Mouse (Mus musculus): ENCODE results near the gene Chit1.
A peak's percentile ranks its signal among the peaks of the same experiment; 100 is the strongest.

Gene Chit1

DNA sequence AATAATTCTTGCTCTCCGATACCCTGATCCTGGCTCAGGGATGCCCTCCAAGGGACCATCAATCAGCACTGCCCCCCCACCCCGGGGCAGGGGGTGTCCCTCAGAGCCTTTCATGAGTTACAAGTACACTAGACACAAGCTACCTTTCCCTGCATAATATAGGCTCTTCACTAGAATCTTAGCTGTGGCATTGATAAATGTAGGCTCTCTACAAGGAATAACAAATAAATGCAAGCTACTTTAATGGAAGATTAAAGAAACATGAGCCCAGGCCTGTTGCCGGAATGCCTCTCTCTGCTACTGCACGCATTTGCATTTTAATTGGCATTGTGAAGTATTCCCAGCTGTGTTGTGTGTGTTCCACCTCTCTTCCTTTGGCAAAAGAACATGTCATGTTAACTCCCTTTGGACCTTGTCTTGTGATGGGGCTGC is 31.3 kb downstream of the Chit1 start:
- no peak for DNase-seq (ENCODE audit: low read depth, low spot score)

DNA sequence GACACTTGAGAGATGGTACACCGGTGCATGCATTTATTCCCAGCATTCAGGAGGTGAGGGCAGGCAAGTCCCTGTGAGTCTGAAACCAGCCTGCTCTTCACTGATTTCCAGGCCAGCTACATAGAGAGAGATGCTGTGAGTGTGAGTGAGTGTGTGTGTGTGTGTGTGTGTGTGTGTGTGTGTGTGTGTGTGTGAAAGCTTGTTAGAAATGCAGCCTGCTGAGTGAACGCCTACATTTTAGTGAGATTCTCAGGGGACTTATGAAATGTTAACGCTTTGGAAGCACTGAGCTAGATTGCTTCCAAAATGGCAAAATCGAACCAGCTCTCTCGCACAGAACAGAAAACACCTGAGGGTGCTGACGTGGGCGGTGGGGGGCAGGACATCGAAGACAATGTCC is 35.0 kb downstream of the Chit1 start:
- no peak for DNase-seq (ENCODE audit: low read depth, low spot score)

DNA sequence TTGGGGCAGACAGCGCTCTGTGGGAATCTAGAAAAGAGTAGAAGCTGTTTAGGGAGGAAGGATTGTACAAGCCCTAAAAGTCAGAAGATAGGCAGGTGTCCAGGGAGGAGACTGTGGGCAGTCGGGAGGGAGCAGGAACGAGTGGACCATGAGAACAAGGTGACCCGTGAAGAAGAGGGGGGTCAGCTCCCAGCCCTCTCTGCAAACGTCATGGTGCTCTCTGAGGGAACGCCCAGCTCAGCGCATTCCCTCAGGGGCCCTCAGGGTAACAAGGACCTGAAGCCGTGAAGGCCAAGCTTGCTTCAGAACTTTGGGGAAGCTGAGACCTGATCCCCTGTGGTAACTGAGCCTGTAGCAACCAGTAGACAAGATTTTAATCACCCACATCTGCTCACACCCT is 39.0 kb downstream of the Chit1 start:
- DNase-seq (ENCODE audit: low read depth, low spot score) = no peak

DNA sequence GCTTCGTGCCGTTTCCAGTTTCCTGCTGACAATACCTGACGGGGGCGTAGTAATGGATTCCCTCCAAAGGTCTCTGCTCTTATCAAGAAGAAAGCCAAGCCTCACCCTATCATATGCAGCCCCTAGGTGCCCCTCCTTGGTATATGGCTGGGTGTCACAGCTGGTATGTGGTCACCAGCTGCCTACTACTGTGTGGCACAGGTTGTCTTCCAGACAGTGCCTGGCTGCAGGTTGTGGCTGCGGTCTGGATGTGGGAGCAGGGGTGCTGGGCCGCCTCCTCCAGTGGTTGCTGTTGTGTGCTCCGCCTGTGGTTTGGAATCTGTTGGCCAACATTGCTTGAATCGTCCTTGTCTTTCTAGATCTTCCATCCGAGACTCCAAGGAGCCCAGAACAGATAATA is 39.7 kb downstream of the Chit1 start:
- DNase-seq (ENCODE audit: low read depth, low spot score) = no peak

DNA sequence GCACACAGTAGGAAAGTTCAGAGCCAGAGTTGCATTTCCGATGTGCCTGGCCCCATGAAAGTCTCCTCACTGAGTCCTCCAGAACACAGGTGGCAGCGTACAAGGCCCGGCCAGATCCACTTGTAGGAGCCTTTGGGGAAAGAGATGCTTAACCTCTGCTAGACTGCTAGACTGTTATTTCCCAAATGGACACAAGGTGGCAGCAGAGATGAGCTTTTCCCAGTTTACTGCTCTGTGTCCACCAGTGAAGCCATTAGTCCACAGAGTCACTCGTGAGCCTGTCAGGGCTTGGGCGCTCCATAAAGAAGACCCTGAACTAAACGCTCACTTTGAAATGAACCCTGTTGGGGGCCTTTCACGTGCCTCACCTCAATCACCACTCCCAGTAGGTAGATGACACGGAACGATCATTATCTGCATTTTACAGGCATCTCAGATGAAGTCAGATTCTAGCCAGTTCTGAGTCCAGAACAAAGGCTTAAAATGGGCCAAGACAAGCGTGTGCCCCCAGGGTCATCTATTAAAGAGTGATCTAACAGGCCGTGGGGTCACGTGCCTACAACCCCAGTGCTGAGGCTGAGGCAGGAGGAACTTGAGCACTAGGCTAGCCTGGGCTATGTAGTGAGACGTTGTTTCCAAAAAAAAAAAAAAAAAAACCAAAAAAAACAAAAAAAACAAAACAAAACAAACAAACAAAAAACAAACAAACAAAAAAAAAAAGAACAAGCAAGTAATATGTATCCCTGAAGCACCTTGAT is 40.8 kb downstream of the Chit1 start:
- DNase-seq (ENCODE audit: low read depth, low spot score) = peak; percentile 71

DNA sequence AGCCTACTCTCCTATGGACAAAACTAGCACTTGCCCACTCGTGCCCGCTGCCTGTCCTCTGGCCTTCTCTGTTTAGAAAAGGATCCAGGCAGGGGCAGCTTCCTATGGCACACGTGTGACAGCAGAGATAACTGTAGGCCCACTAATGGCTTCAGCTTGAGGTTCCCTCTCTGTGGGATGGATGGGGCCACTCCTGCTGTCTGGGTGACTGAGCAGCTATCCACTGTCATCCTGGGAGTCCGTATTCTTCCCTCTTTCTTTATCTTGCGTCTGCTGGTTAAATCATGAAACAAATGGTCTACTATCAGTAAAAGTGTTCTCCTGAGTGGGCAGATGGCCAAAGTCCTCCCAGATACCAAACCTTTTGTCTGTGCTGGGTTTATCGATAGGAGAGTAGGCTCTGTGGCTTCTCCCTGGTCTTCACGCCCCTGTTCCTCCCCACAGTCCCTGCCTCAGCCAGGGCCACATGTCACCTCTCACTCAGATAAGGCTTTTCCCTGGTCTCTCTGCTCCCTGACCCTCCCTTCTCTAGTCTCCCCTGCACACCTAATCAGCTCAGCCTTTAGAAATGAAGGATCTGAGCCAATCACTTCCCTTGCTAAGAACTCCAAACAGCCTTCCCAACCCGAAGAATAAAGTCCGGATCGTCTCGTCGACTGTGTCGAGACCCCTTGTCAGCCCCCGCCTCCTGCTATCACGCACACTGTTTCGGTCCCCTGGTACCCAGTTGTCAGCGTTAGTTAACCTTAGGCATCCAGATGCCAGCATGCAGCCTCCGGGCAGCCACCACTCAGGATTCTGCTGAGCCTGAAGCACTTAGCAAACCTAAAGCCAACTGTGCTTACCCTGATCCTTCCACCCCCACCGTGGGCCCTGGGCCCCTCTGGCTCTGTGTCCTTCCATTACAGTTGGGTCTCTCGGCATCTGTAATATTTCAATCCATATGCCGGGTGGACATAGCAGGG is 41.9 kb downstream of the Chit1 start:
- DNase-seq (ENCODE audit: low read depth, low spot score) = no peak

DNA sequence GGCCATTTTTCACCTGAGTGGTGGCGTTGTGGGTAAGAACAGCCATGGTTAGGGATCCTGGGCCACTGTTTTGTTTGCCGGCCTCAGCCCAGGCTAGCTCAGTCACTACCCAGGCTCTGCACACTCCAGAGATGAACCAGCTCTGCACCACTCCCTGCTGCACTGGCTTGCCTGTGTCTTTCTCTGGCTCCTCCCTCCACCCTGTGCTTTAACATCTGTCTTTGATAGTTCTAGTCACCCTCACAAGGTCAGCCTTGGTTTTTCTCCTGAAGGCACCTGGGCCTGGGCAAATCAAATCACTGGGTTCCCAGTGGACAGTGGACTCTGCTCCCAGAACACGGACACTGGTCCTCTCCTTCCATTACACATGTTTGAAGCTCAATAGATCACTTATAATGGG is 43.1 kb downstream of the Chit1 start:
- DNase-seq (ENCODE audit: low read depth, low spot score) = no peak

DNA sequence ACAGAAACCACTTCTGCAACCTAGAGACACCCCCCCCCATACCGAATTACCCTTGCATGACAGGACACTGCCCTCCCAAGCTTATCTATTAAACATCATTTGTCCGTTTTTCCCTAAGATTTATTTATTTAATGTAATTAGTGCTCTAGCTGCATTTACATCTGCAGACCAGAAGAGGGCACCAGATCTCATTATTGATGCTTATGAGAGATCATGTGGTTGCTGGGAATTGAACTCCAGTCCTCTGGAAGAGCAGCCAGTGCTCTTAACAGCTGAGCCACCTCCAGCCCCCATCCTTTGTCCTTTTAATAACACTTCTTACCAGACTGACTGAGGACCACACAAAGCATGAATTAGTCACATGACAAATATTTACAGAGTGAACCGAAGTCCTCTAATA is 43.6 kb downstream of the Chit1 start:
- DNase-seq (ENCODE audit: low read depth, low spot score) = no peak

DNA sequence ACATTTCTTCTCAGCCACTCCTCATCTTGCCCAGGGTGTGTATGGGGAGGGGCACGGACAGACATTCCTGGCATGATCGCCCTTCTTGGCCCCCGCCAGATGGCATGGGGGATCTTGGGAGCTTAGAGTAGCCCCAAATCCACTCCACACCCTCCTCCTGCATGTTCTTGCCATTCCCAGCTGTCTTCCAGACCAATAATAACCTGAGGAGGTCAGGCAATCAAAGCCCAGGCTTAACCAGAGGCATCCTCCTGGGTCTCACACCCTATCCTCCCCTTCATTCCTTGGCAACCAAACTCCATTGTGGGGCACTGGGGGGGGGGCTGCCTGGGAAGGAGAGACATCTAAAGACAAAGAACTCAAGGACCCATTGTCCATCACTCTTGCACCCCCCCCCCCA is 49.4 kb downstream of the Chit1 start:
- DNase-seq (ENCODE audit: low read depth, low spot score) = no peak

DNA sequence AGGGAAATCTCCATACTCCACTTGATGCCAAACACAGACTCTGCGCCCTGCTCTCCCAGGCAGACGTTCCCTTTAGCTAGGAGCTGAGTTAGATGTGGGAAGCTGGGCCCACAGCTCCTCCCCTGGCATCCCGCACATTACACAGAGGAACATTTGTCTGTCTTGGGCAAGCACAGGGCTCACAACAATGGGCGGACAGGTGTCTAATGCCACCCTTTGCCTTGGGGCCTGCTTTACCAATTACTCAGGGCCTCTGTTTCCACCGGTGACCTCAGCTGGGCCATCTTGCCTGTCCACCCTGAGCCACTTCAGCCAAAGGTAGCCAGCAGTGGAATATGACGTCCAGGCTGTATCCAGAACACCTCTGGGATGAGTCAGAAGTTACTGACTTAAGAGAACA is 50.4 kb downstream of the Chit1 start:
- DNase-seq (ENCODE audit: low read depth, low spot score) = no peak

DNA sequence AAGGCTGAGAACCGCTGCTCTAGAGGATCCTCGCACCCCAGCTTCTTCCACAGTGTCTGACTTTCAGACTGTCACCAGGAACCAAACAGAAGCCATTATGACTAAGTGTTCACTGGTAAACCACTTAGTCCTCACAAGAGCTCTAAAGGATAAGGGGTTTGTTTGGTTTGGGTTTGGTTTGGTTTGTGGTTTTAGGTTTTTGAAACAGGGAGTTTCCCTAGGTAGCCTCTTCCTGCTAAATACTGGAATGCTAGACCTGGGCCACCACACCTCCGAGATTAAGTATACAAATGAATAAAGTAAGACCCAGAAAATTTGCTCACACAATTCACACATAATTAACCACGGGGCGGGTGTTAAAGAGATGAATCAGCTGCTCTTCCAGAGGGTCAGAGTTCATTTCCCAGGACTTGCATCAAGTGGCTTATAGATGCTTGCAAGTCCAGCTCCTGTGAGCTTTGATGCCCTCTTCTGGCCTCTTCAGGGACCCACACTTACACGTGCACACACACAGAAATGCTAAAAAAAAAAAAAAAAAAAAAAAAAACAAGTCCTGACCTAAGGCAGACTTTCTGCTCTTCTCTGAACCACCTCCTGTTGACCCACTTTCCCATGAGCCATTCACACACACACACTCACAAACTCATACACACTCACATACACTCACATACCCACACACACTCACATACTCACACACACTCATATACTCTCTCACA is 51.6 kb downstream of the Chit1 start:
- no peak for DNase-seq (ENCODE audit: low read depth, low spot score)

DNA sequence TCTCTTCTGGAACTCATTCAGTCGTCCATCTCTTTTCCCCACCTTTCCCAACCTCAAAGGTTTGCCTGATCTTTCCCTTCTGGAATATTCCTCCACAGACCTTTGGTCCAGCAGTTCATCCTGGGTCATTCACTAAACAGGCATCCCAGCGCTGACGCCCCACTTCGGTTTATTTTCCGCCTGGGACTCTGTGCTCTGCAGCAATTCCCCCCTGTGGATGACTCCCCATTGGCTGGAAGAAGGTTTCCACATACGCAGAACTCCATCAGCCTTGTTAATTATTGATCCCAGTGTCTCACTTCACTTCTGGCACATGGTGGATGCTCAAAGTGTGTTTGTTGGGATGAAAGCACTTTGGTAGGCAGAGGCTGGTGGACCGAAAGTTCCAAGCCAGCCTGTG is 52.4 kb downstream of the Chit1 start:
- DNase-seq (ENCODE audit: low read depth, low spot score) = no peak

DNA sequence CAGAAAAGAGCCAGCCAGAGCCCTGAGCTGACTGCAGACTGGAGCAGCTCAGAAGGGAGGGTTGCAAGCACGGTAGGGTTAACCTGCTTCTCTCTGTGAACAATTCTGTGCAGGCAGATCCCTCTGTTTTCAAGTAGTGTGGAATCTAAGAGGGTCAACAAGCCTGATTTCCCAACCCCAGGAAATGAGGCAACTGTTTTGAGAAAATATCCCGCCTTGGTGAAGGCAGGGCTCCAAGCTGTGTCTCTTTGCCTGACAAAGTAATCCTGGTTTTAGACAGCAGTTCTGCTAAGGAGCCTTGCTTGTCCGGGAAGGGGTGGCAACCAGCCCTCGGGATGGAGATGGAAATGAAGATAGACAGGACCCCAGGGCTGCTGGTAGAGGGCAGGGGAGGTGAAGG is 53.4 kb downstream of the Chit1 start:
- DNase-seq (ENCODE audit: low read depth, low spot score) = no peak

DNA sequence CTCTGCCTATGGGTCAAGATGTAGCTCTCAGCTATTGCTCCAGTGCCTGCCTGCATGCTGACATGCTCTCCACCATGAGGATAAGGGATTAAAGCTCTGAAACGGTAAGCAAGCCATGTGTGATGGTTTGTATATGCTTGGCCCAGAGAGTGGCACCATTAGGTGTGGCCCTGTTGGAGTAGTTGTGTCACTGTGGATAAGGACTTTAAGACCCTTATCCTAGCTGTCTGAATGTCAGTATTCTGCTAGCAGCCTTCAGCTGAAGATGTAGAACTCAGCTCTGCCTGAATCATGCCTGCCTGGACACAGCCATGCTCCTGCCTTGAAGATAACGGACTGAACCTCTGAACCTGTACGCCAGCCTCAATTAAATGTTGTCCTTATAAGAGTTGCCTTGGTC is 55.5 kb downstream of the Chit1 start:
- DNase-seq (ENCODE audit: low read depth, low spot score) = no peak

DNA sequence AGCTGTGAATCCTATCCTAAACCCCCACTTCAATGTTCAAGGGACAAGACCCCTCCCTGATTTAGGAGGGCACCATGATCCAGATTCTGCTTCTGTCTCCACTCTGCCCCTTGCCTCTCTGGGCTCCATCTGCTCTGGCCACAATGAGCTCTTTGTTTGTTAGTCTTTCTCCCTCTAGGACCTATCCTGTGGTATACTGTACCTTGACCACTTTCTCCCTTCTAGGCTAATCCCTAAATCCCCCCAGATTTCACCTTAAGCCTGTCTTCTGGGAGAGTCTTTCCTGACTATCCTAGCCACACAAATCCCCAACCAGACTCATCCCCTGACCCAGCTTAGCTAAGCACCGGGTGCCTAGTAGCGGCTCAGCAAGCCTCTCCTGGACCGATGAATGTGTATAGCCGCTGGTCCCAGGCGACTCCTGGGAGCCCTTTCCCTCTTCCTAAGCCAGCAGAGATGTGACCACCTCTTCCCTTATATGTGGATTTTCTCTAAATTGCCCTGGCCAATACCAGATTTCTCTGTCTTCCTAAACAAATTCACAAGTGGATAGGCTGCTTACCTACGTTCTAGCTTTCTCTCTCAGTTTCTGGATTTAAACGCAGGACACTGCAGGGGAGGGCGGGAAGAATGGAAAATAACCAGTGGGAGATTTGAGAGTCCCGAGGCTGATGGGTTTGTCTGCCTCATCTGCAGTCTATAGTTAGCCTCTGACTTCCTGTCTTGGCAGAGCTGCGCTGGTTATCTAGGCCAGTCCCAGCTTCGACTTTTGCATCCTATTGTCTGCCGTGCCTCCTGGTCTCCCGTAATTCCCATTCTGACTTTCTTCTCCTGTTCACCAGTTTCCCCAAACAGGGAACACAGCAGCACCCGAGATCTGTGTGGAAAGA is 56.6 kb downstream of the Chit1 start:
- no peak for DNase-seq (ENCODE audit: low read depth, low spot score)

DNA sequence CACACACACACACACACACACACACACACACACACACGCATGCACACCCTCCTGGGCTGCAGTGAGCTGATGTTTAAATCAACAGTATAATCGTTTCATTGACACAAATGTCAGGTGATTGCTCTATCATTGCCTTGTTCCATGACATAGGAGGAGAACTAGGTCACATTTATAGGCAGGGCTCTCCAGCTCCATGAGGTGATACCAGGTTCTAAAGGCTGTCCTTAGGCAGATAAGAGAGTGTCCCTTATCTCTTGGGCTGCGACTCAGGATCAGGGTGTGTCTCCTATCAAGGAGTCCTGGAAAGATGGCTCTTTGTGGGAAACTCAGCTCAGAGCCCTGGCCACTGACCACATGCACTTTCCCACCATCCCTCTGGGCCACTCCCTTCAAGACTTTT is 57.5 kb downstream of the Chit1 start:
- DNase-seq (ENCODE audit: low read depth, low spot score) = no peak

DNA sequence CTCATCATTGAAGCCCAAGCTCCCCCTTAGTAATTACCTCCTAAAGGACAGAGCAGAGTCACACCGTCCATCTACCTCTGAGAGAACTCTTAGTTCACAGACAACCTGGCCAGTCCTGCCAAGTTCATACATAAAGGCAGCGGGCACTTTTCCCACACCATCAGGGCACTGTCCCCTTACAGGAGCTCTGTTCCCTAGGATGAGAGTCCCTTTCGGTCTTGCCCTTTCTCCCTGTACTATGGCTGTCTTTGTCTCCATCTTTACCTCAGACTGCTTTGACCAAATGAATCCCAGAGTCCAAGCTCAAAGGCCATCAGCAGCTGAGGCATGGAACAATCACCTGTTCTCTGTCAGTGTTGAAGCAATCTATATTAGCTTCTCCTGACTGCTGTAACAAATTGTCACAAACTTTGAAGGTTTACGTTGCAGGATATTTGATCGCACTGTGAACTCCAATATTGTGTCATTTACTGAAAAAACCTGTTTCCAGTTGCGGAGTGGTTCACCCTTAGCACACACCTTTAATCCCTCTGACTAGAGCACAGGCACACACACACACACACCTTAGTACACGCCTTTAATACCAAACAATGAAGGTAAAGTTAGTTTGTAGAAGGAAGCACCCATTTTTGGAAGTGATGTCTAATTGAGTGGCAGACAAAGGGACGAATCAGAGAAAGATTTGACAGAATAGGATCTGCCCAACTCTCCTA is 58.1 kb downstream of the Chit1 start:
- no peak for DNase-seq (ENCODE audit: low read depth, low spot score)

DNA sequence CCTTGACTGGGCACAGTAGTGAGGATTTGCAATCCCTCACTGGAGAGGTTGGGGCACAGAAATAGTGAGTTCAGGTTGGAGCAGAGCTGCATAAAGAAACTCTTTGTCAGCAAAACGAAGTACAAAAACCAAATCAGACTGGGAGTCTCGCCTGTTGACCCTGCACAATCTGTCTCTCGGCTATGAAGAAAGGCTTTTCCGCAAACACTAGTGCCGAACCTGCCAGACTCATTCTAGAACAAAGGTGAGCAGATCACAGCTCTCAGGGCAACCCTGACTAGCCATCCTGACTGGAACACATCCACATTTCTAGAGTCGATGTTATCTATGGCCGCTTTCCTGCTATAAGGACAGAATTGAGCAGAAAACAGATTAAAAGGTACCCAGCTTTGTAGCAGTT is 62.0 kb downstream of the Chit1 start:
- no peak for DNase-seq (ENCODE audit: low read depth, low spot score)

DNA sequence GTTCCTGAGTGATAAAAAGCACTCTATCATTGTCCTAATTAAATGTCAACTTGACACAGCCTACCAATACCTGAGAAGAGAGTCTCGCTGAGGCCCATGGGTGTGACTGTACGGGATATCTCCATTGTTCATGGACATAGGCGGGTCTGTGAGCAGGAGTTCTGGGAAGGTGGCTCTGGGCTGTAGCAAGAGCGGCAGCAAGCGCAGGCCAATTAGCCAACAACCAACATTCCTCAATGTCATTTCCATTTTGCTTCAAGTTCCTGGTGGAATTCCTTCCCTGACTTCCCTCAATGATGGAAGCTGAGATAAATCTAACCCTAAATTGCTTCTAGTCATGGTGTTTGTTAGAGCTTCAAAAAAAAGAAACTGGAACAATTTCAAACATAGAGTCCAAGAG is 66.9 kb downstream of the Chit1 start:
- DNase-seq (ENCODE audit: low read depth, low spot score) = no peak

DNA sequence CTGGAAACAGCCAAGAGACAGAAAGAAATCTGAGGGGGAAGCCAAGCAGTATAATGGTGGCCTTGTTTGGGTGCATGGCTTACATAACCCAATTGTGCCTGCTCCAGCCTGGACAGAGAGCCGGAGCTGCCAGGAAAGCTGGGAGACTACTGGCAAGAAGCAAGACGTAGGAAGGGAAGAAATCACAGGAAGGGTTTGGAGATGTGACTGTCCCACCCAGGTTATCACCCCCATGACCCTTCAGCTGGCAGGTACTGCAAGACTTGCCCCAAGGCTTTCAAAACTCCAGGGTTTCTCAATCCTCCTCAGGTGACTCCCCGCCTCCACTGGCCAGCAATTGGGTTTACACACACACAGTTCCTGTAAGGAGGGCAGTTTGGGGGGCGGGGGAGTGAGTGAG is 71.0 kb downstream of the Chit1 start, which contains the start of gene Chil1:
Gene Chil1 (plus strand): TSS at position 152 of the 400 bp plus-strand sequence.
- no peak for DNase-seq (ENCODE audit: low read depth, low spot score)

DNA sequence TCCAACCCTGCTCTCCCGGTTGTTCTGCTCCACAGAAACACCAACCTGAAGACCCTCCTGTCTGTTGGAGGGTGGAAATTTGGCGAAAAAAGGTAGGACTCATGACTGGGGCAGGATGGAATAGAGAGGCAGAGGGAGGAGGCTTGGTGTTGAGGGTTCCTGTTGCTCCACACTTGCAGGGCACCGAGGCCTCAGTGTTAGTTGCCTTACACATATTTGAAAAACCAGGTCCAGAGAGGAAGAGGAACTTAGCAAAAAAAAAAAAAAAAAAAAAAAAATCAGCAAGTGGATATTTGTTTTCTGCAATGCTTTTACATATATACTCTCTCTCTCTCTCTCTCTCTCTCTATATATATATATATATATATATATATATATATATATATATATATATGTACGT is 73.0 kb downstream of the Chit1 start:
- DNase-seq (ENCODE audit: low read depth, low spot score) = no peak
